Mouse (Mus musculus) liver, embryonic 15.5 days (tissue): ENCODE data around the gene Wdr72. TPM values are rescaled to one million over a fixed set of nuclear protein-coding genes. Genes with fewer than 3 reads are reported as not detected.

Source experiments
- ATAC-seq: fragments of 200-750 bp; cut with Nextera tagmentation; 2 replicates; pipeline ENCODE4 v1.8.0; 2017; ENCODE audit warnings: moderate number of reproducible peaks, mild to moderate bottlenecking, moderate library complexity; ENCODE audit not compliant: insufficient read depth
- H3K27ac ChIP-seq: fragments of 300-500 bp; sonication (generic); replicated peaks from 2 replicates; pipeline ENCODE4 v1.5.1; 2015; ENCODE audit warnings: mild to moderate bottlenecking, inconsistent platforms
- H3K27me3 ChIP-seq: fragments of 300-500 bp; sonication (generic); 2 replicates; pipeline ENCODE4 v1.6.1; 2015; ENCODE audit warnings: mild to moderate bottlenecking, inconsistent platforms
- H3K36me3 ChIP-seq: fragments of 300-500 bp; sonication (generic); replicated peaks from 2 replicates; pipeline ENCODE4 v1.6.1; 2015; ENCODE audit warnings: moderate library complexity, mild to moderate bottlenecking, inconsistent platforms
- H3K4me1 ChIP-seq: fragments of 300-500 bp; sonication (generic); replicated peaks from 2 replicates; pipeline ENCODE4 v1.6.1; 2015; ENCODE audit warnings: inconsistent platforms
- H3K4me2 ChIP-seq: fragments of 300-500 bp; sonication (generic); 2 replicates; pipeline ENCODE4 v1.6.1; 2015; ENCODE audit warnings: moderate library complexity, mild to moderate bottlenecking, inconsistent platforms
- H3K4me3 ChIP-seq: fragments of 300-500 bp; sonication (generic); replicated peaks from 2 replicates; pipeline ENCODE4 v1.5.1; 2015; ENCODE audit warnings: mild to moderate bottlenecking, inconsistent platforms
- H3K9ac ChIP-seq: fragments of 300-500 bp; sonication (generic); 2 replicates; pipeline ENCODE4 v1.6.1; 2015; ENCODE audit warnings: moderate library complexity, mild to moderate bottlenecking, inconsistent platforms
- H3K9me3 ChIP-seq: fragments of 300-500 bp; sonication (generic); replicated peaks from 2 replicates; pipeline ENCODE4 v1.6.1; 2016; ENCODE audit warnings: inconsistent platforms
- WGBS: fragments of 180-500 bp; shearing (Covaris S2); methylation state at CpG from one replicate; pipeline ENCODE4 v1.1.7; 2015; ENCODE audit warnings: mixed read lengths; ENCODE audit not compliant: insufficient replicate concordance; 5-methylcytosine and 5-hydroxymethylcytosine counted together
- polyA plus RNA-seq: library from polyadenylated mRNA; unstranded; fragments of >200 nt; fragmentation: Nextera tagmentation; extraction: Ambion mirVana; gene quantifications from 2 replicates; pipeline ENCODE4 v1.2.1, GENCODE M21; 2015

The Wdr72 gene
- polyA plus RNA-seq, 1 experiment from 2014 or later, result not detected

DNA sequence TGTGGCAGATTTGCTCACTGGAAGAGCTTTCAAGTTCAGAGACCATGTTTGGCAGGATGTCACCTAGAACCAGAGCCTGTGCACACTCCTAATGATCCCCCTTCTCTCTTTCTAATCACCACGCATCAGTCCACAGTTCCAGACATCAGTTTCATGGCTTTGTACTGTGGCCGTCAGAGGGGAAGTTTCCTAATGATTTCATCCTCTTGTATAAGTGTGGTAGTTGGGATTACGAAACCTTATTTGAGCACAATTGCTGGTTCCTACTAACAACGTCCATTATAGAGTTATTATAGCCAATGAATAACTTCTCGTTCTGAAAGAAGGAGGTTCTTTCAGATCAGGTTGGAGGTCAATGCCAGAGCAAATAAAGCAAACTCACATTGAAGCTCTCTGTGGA is 131.1 kb downstream of the Wdr72 start:
- Histone ChIP-seq H3K27ac (no peak overlapping the region), H3K4me2 (no peak overlapping the region), H3K36me3 (no peaks in the 10 kb centered on the region), H3K4me1 (no peaks in the 10 kb centered on the region), H3K9ac (no peak overlapping the region), H3K27me3 (no peaks in the 10 kb centered on the region), H3K9me3 (no peaks in the 10 kb centered on the region), H3K4me3 (no peak overlapping the region)
- 47% methylated on average over 5 of the region's 5 CpGs for WGBS
- ATAC-seq, result no peak

DNA sequence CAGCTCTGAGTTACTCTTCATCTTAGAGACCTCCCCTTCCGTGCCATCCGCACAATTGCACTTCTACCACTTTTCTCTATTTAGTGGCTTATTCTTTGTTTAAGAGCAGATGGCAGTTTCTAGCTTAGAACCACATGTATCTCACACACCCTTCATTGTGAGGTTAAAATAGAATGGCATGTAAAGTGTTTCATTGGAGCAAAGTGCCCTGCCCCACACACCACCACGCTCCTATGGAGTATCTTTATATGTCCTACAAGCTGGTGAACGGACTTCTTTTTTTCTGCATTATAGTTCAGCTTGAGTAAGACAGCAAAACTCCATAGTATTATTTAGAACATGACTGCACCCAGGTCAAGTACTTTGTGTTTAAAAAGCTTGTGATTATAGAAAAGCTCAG is 137.9 kb downstream of the Wdr72 start:
- ATAC-seq, result no peak
- H3K27ac ChIP-seq, result no peak overlapping the region

DNA sequence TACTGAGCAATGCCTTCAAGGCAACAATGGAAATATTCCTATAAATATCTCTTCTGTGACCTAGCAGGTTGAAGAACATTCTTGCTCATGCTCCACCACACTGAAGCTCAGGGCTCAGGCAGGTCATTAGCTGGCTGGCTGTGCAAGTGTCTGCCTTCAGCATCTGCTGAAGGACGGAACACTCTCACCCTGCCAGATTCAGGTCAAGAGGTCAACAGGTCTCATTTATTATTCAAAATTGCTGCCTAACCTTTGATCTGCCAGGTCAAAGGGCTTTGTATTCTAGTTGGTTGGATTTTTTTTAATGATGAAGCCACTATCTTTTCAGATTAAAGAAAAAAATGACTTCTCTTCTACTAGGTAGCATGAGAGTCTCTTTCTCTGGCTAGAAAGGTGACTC is 139.3 kb downstream of the Wdr72 start:
- 46% methylated on average over 1 of the region's 1 CpGs for WGBS

More for the DNA sequence above, 137.9 kb downstream of the Wdr72 start:
- no peaks in the 10 kb centered on the region for H3K4me1 ChIP-seq
- no peaks in the 10 kb centered on the region for H3K27me3 ChIP-seq
- H3K9ac ChIP-seq, result no peak overlapping the region
- no peak overlapping the region for H3K4me2 ChIP-seq
- WGBS, result 66% methylated on average over 4 of the region's 4 CpGs
- H3K4me3 ChIP-seq, result no peak overlapping the region
- H3K36me3 ChIP-seq, result no peaks in the 10 kb centered on the region
- H3K9me3 ChIP-seq, result no peaks in the 10 kb centered on the region

DNA sequence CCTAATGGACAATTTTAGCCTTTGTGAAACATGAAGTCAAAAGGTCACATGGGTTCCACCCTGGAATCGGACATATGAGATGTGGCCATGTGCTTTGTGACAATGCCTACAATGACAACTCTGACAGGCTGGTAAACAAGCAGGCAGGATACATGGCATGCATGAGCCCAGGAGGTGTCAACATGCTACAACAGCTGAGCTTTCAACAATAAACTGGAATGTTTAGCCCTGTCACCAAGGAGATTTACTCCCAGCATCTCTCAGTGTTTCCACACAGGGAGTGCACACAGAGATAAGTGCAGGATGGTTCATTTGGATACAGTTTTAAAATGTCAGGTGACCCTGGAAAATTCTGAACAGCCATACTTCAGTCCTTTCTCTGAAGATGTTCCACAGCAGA is 140.4 kb downstream of the Wdr72 start:
- no peak overlapping the region for H3K9ac ChIP-seq
- no peaks in the 10 kb centered on the region for H3K27me3 ChIP-seq
- H3K36me3 ChIP-seq, result no peaks in the 10 kb centered on the region
- H3K27ac ChIP-seq, result no peak overlapping the region
- no peak for ATAC-seq
- WGBS, result 60% methylated on average over 1 of the region's 1 CpGs
- H3K9me3 ChIP-seq, result no peaks in the 10 kb centered on the region
- no peaks in the 10 kb centered on the region for H3K4me1 ChIP-seq
- no peak overlapping the region for H3K4me3 ChIP-seq
- no peak overlapping the region for H3K4me2 ChIP-seq

More for the DNA sequence above, 139.3 kb downstream of the Wdr72 start:
- Histone ChIP-seq H3K9ac (no peak overlapping the region), H3K27ac (no peak overlapping the region), H3K4me2 (no peak overlapping the region), H3K4me1 (no peaks in the 10 kb centered on the region), H3K4me3 (no peak overlapping the region), H3K27me3 (no peaks in the 10 kb centered on the region), H3K36me3 (no peaks in the 10 kb centered on the region), H3K9me3 (no peaks in the 10 kb centered on the region)
- ATAC-seq, result no peak

DNA sequence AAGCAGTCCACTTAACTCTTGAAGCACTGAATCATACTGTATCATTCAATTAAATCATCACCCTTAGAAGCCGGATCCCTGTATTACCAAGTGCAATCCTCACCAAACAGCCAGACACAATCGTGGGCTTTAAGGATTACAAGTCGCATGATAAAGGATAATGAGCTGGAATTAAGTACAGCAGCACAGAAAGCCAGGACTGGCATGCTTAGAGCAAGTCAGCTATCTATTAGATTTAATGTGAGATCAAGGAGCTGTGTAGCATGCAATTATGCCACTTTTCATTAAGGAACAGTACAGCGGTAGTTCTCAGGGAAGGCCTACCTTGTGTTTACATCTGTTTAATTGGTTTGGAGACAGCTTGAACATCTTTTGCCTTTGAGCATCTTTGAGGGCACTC is 148.2 kb downstream of the Wdr72 start:
- no peak overlapping the region for H3K4me3 ChIP-seq
- no peak for ATAC-seq
- no peaks in the 10 kb centered on the region for H3K36me3 ChIP-seq

GRCm38 (mm10) chr9:74277752-74278385 is 167.7 kb downstream of the Wdr72 start:
- no peaks in the 10 kb centered on the region for H3K4me1 ChIP-seq
- no peak overlapping the region for H3K9ac ChIP-seq
- no peaks in the 10 kb centered on the region for H3K27me3 ChIP-seq
- H3K4me2 ChIP-seq, result no peak overlapping the region
- 63% methylated on average over 14 of the region's 14 CpGs for WGBS
- no peak for ATAC-seq
- H3K9me3 ChIP-seq, result no peaks in the 10 kb centered on the region
- H3K27ac ChIP-seq, result no peak overlapping the region
- H3K4me3 ChIP-seq, result no peak overlapping the region
- no peaks in the 10 kb centered on the region for H3K36me3 ChIP-seq

More for the DNA sequence above, 148.2 kb downstream of the Wdr72 start:
- no peak overlapping the region for H3K4me2 ChIP-seq
- no peaks in the 10 kb centered on the region for H3K4me1 ChIP-seq
- no peaks in the 10 kb centered on the region for H3K27me3 ChIP-seq
- no peaks in the 10 kb centered on the region for H3K9me3 ChIP-seq
- H3K27ac ChIP-seq, result no peak overlapping the region
- no peak overlapping the region for H3K9ac ChIP-seq
- WGBS, result 64% methylated on average over 4 of the region's 4 CpGs

- Histone ChIP-seq H3K4me1 (no peaks in the 10 kb centered on the region), H3K36me3 (no peaks in the 10 kb centered on the region), H3K4me2 (no peak overlapping the region), H3K27ac (no peak overlapping the region), H3K9me3 (no peaks in the 10 kb centered on the region), H3K9ac (no peak overlapping the region), H3K27me3 (no peaks in the 10 kb centered on the region), H3K4me3 (no peak overlapping the region)
- ATAC-seq, result no peak
- WGBS, result 45% methylated on average over 3 of the region's 3 CpGs
Measured at GRCm38 (mm10) chr9:74282072-74282471, 171.9 kb downstream of the Wdr72 start.

DNA sequence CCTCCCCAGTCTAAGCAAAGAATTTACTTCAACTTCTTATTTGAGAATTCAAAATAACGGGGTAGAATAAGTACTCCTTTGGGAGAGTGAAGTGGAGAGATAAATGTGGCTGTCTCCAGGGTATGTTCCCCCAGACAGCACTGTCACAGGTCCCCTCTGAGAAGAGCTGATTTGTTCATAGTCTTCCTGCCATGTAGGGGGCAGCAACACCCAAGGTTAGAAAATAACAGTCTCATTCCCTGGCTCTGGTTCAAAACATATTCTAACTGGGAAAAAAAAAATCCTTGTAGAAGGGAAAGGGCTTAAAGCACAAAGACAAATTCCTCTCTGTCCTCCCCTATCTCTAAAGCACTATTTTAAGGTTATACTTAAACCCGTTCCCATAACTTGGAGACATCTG is 176.1 kb downstream of the Wdr72 start:
- no peak overlapping the region for H3K9ac ChIP-seq
- H3K27ac ChIP-seq, result no peak overlapping the region
- H3K27me3 ChIP-seq, result no peaks in the 10 kb centered on the region
- 36% methylated on average over 2 of the region's 2 CpGs for WGBS
- no peak overlapping the region for H3K4me2 ChIP-seq
- no peak for ATAC-seq
- H3K36me3 ChIP-seq, result no peaks in the 10 kb centered on the region
- no peaks in the 10 kb centered on the region for H3K9me3 ChIP-seq
- no peak overlapping the region for H3K4me3 ChIP-seq
- H3K4me1 ChIP-seq, result no peaks in the 10 kb centered on the region

- WGBS, result 58% methylated on average over 3 of the region's 3 CpGs
- no peak for ATAC-seq
- no peak overlapping the region for H3K9ac ChIP-seq
Measured at GRCm38 (mm10) chr9:74294479-74294878, 184.3 kb downstream of the Wdr72 start.

DNA sequence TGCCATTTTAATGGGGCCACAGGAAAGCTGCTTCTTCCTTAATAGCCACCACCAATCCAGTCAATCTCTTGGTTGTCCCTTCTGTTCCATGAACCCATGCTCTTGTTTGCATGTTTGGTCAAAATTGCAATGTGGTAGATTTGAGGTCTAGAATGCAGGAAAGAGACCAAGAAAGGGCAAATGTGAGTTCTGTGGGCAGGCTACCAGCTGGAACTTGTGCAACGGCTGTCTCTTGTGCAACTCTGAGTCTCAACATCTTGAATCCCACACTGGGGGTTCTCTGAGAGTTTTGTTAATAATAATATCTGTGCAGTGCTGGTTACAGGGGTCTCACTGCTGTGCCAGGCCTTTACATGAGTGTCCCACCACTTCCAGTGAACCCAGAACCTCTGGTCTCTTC is 208.6 kb downstream of the Wdr72 start:
- no peak for ATAC-seq
- Histone ChIP-seq H3K36me3 (no peaks in the 10 kb centered on the region), H3K9me3 (no peaks in the 10 kb centered on the region), H3K4me2 (no peak overlapping the region), H3K4me1 (no peaks in the 10 kb centered on the region), H3K9ac (no peak overlapping the region), H3K4me3 (no peak overlapping the region), H3K27me3 (no peaks in the 10 kb centered on the region), H3K27ac (no peak overlapping the region)
- WGBS, result 36% methylated on average over 1 of the region's 1 CpGs

More at GRCm38 (mm10) chr9:74294479-74294878, 184.3 kb downstream of the Wdr72 start:
- H3K4me2 ChIP-seq, result no peak overlapping the region
- H3K4me3 ChIP-seq, result no peak overlapping the region
- H3K9me3 ChIP-seq, result no peaks in the 10 kb centered on the region
- no peaks in the 10 kb centered on the region for H3K36me3 ChIP-seq
- H3K27ac ChIP-seq, result no peak overlapping the region
- H3K27me3 ChIP-seq, result no peaks in the 10 kb centered on the region
- H3K4me1 ChIP-seq, result no peaks in the 10 kb centered on the region

DNA sequence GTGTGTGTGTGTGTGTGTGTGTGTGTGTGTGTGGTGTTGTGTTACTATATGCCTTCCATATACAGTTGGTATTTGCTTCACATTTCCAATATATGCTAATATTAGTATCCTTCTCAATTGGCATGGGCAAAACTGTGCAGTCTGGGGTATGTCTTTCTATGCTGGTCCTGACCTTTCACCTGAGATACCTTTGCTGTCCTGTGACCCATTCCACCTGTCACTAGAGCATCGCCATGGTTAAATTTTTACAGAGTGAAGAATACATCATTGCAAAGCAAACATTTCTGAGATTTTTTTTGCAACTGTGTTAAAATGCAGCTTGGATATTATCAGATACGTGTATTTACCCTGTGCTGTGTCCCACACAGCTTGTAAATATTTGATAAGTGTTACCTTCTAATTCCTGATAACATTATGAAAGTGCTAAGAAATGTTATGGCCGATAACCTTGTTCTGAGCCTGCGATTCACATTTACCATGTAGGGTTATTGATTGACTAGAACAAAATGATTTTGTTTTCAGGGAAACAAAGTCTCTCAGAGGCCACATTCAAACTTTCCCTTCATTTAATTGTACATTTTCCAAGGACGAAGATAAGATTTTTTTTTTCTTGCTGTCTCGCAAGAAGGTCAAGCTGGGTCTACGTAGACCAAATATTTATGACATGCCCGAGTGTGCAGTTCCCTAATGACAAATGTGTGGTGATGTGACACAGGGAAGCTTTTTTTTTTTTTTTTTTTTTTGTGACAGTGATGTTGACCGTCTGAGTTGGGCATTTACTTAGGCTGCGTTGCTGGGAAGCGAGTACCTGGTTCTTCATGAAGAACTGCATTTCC is 214.2 kb downstream of the Wdr72 start:
- Histone ChIP-seq H3K9me3 (no peaks in the 10 kb centered on the region), H3K4me1 (0 out of 2 replicates have a peak, but pooled peaks cover 3% of the 10 kb centered on the region), H3K9ac (no peak overlapping the region), H3K36me3 (no peaks in the 10 kb centered on the region), H3K27ac (peak overlapping the region; percentile 65), H3K27me3 (no peaks in the 10 kb centered on the region), H3K4me3 (no peak overlapping the region), H3K4me2 (no peak overlapping the region)
- WGBS, result 47% methylated on average over 11 of the region's 11 CpGs
- peak; percentile 76 for ATAC-seq
